Mouse (Mus musculus): ENCODE data around the gene Slco2b1. TPM values are rescaled to one million over a fixed set of nuclear protein-coding genes. Genes with fewer than 3 reads are reported as not detected.

Gene Slco2b1
- polyA plus RNA-seq, 1 experiment from 2014 or later = 5.8 TPM

GRCm38 (mm10) chr7:99690819-99691218, 20.3 kb downstream of the Slco2b1 start:
- 83% methylated on average over 7 of the region's 7 CpGs for WGBS
- no peak for ATAC-seq (ENCODE audit: low FRiP score)
- no peak overlapping the region for H3K4me2 ChIP-seq

GRCm38 (mm10) chr7:99684086-99684485, 27.1 kb downstream of the Slco2b1 start:
- no peak overlapping the region for H3K4me3 ChIP-seq
- WGBS = 60% methylated on average over 4 of the region's 4 CpGs
- no peaks in the 10 kb centered on the region for H3K4me1 ChIP-seq (replicated peaks)
- no peak overlapping the region for H3K9ac ChIP-seq
- ATAC-seq (ENCODE audit: low FRiP score) = no peak
- no peaks in the 10 kb centered on the region for H3K27me3 ChIP-seq
- H3K9me3 ChIP-seq = no peaks in the 10 kb centered on the region
- no peak overlapping the region for H3K4me2 ChIP-seq
- H3K36me3 ChIP-seq = no peaks in the 10 kb centered on the region
- no peak overlapping the region for H3K27ac ChIP-seq

More at GRCm38 (mm10) chr7:99690819-99691218, 20.3 kb downstream of the Slco2b1 start:
- H3K36me3 ChIP-seq = no peaks in the 10 kb centered on the region
- no peaks in the 10 kb centered on the region for H3K9me3 ChIP-seq
- no peaks in the 10 kb centered on the region for H3K27me3 ChIP-seq
- no peaks in the 10 kb centered on the region for H3K4me1 ChIP-seq (replicated peaks)
- no peak overlapping the region for H3K27ac ChIP-seq
- no peak overlapping the region for H3K9ac ChIP-seq
- no peak overlapping the region for H3K4me3 ChIP-seq

GRCm38 (mm10) chr7:99680771-99681170, 30.4 kb downstream of the Slco2b1 start:
- 79% methylated on average over 5 of the region's 5 CpGs for WGBS

GRCm38 (mm10) chr7:99674890-99675289, 36.2 kb downstream of the Slco2b1 start:
- Histone ChIP-seq H3K4me2 (no peak overlapping the region), H3K9me3 (no peaks in the 10 kb centered on the region), H3K9ac (no peak overlapping the region), H3K4me3 (no peak overlapping the region), H3K36me3 (no peaks in the 10 kb centered on the region), H3K27me3 (no peaks in the 10 kb centered on the region), H3K27ac (no peak overlapping the region), H3K4me1 (replicated peaks) (peaks cover 4% of the 10 kb centered on the region; the same call in 1 of the 2 replicates)
- 80% methylated on average over 3 of the region's 3 CpGs for WGBS
- ATAC-seq (ENCODE audit: low FRiP score) = no peak

More at GRCm38 (mm10) chr7:99680771-99681170, 30.4 kb downstream of the Slco2b1 start:
- Histone ChIP-seq H3K9me3 (no peaks in the 10 kb centered on the region), H3K4me3 (no peak overlapping the region), H3K9ac (no peak overlapping the region), H3K4me1 (replicated peaks) (no peaks in the 10 kb centered on the region), H3K27me3 (no peaks in the 10 kb centered on the region), H3K36me3 (no peaks in the 10 kb centered on the region), H3K27ac (no peak overlapping the region), H3K4me2 (no peak overlapping the region)
- no peak for ATAC-seq (ENCODE audit: low FRiP score)

- no peak overlapping the region for H3K4me3 ChIP-seq
- H3K4me2 ChIP-seq = no peak overlapping the region
- peaks cover 4% of the 10 kb centered on the region for H3K4me1 ChIP-seq (replicated peaks)
- H3K9me3 ChIP-seq = no peaks in the 10 kb centered on the region
- no peak overlapping the region for H3K27ac ChIP-seq
- ATAC-seq (ENCODE audit: low FRiP score) = no peak
- H3K36me3 ChIP-seq = no peaks in the 10 kb centered on the region
- WGBS = 83% methylated on average over 5 of the region's 5 CpGs
- H3K9ac ChIP-seq = no peak overlapping the region
- H3K27me3 ChIP-seq = no peaks in the 10 kb centered on the region
Observed at GRCm38 (mm10) chr7:99674209-99674608, 36.9 kb downstream of the Slco2b1 start.

- H3K36me3 ChIP-seq = no peaks in the 10 kb centered on the region
- no peak for ATAC-seq (ENCODE audit: low FRiP score)
- no peaks in the 10 kb centered on the region for H3K27me3 ChIP-seq
- H3K4me2 ChIP-seq = no peak overlapping the region
- H3K4me1 ChIP-seq (replicated peaks) = peaks cover 9% of the 10 kb centered on the region
- H3K27ac ChIP-seq = 0 out of 2 replicates have a peak overlapping the region, but pooled peaks have one; percentile 37
- H3K9me3 ChIP-seq = no peaks in the 10 kb centered on the region
- no peak overlapping the region for H3K9ac ChIP-seq
- 81% methylated on average over 8 of the region's 8 CpGs for WGBS
- H3K4me3 ChIP-seq = no peak overlapping the region
Observed at GRCm38 (mm10) chr7:99673188-99673587, 38.0 kb downstream of the Slco2b1 start.

GRCm38 (mm10) chr7:99671544-99672435, 39.4 kb downstream of the Slco2b1 start:
- ATAC-seq (ENCODE audit: low FRiP score) = no peak
- H3K9me3 ChIP-seq = no peaks in the 10 kb centered on the region
- H3K4me2 ChIP-seq = no peak overlapping the region
- no peak overlapping the region for H3K4me3 ChIP-seq
- H3K4me1 ChIP-seq (replicated peaks) = peaks cover 9% of the 10 kb centered on the region
- WGBS = 86% methylated on average over 9 of the region's 9 CpGs
- no peak overlapping the region for H3K9ac ChIP-seq
- no peak overlapping the region for H3K27ac ChIP-seq
- no peaks in the 10 kb centered on the region for H3K27me3 ChIP-seq
- no peaks in the 10 kb centered on the region for H3K36me3 ChIP-seq

- no peak for ATAC-seq (ENCODE audit: low FRiP score)
- Histone ChIP-seq H3K9me3 (no peaks in the 10 kb centered on the region), H3K9ac (no peak overlapping the region), H3K4me2 (no peak overlapping the region), H3K4me3 (no peak overlapping the region), H3K4me1 (replicated peaks) (peaks cover 9% of the 10 kb centered on the region), H3K27me3 (no peaks in the 10 kb centered on the region), H3K27ac (no peak overlapping the region), H3K36me3 (no peaks in the 10 kb centered on the region)
- 74% methylated on average over 4 of the region's 4 CpGs for WGBS
Observed at GRCm38 (mm10) chr7:99670915-99671314, 40.2 kb downstream of the Slco2b1 start.

- Histone ChIP-seq H3K9me3 (no peaks in the 10 kb centered on the region), H3K4me1 (replicated peaks) (peaks cover 22% of the 10 kb centered on the region), H3K27me3 (no peaks in the 10 kb centered on the region), H3K9ac (no peak overlapping the region), H3K36me3 (no peaks in the 10 kb centered on the region), H3K4me2 (no peak overlapping the region), H3K27ac (no peak overlapping the region), H3K4me3 (no peak overlapping the region)
- ATAC-seq (ENCODE audit: low FRiP score) = no peak
- 31% methylated on average over 4 of the region's 4 CpGs for WGBS
Observed at GRCm38 (mm10) chr7:99668802-99669201, 42.3 kb downstream of the Slco2b1 start.

GRCm38 (mm10) chr7:99667096-99667495, 44.0 kb downstream of the Slco2b1 start:
- WGBS = 84% methylated on average over 16 of the region's 16 CpGs
- no peaks in the 10 kb centered on the region for H3K36me3 ChIP-seq
- no peak overlapping the region for H3K4me3 ChIP-seq
- ATAC-seq (ENCODE audit: low FRiP score) = no peak
- peaks cover 18% of the 10 kb centered on the region for H3K4me1 ChIP-seq (replicated peaks)
- no peaks in the 10 kb centered on the region for H3K9me3 ChIP-seq
- no peak overlapping the region for H3K4me2 ChIP-seq
- no peak overlapping the region for H3K27ac ChIP-seq
- H3K9ac ChIP-seq = no peak overlapping the region
- no peaks in the 10 kb centered on the region for H3K27me3 ChIP-seq

GRCm38 (mm10) chr7:99665731-99666452, 45.2 kb downstream of the Slco2b1 start:
- Histone ChIP-seq H3K9ac (no peak overlapping the region), H3K9me3 (no peaks in the 10 kb centered on the region), H3K4me2 (no peak overlapping the region), H3K4me1 (replicated peaks) (peaks cover 21% of the 10 kb centered on the region), H3K27ac (peak overlapping the region; percentile 4; the same call in 1 of the 2 replicates), H3K27me3 (no peaks in the 10 kb centered on the region), H3K4me3 (no peak overlapping the region), H3K36me3 (no peaks in the 10 kb centered on the region)
- no peak for ATAC-seq (ENCODE audit: low FRiP score)
- 93% methylated on average over 10 of the region's 10 CpGs for WGBS

Data from hindbrain, embryonic 13.5 days (tissue).